Mouse (Mus musculus): Measurements from ENCODE around the gene Anxa7.

Anxa7 gene

GRCm38 (mm10) chr14:20479291-20480194, at the start of gene Anxa7:
Gene Anxa7, minus strand, starts transcription at chr14:20480133.
- DNase-seq (ENCODE audit: low read depth, low spot score): peak; percentile 85

GRCm38 (mm10) chr14:20529643-20530042, 49.7 kb upstream of the Anxa7 start:
- no peak for DNase-seq (ENCODE audit: low read depth, low spot score)

GRCm38 (mm10) chr14:20520179-20520578, 40.2 kb upstream of the Anxa7 start:
- no peak for DNase-seq (ENCODE audit: low read depth, low spot score)

- no peak for DNase-seq (ENCODE audit: low read depth, low spot score)
These were observed 28.5 kb upstream of the Anxa7 start for GRCm38 (mm10) chr14:20508424-20508823.

GRCm38 (mm10) chr14:20502966-20503365, 23.0 kb upstream of the Anxa7 start:
- peak; percentile 60 for DNase-seq (ENCODE audit: low read depth, low spot score)

GRCm38 (mm10) chr14:20499982-20500381, 20.0 kb upstream of the Anxa7 start:
- DNase-seq (ENCODE audit: low read depth, low spot score): no peak

GRCm38 (mm10) chr14:20496603-20497002, 16.7 kb upstream of the Anxa7 start, which contains the start of gene Mss51:
Gene Mss51, minus strand, starts transcription at chr14:20496901.
- no peak for DNase-seq (ENCODE audit: low read depth, low spot score)

GRCm38 (mm10) chr14:20486031-20486430, 6.1 kb upstream of the Anxa7 start:
- no peak for DNase-seq (ENCODE audit: low read depth, low spot score)

- DNase-seq (ENCODE audit: low read depth, low spot score): no peak
These were observed 2.3 kb upstream of the Anxa7 start for GRCm38 (mm10) chr14:20482051-20482751.

- DNase-seq (ENCODE audit: low read depth, low spot score): peak; percentile 37
These were observed 1.3 kb upstream of the Anxa7 start for GRCm38 (mm10) chr14:20481211-20481610.

GRCm38 (mm10) chr14:20480195-20480579, 254 bp upstream of the Anxa7 start:
- DNase-seq (ENCODE audit: low read depth, low spot score): no peak

GRCm38 (mm10) chr14:20478801-20479200, 1.1 kb downstream of the Anxa7 start:
- DNase-seq (ENCODE audit: low read depth, low spot score): peak; percentile 38

GRCm38 (mm10) chr14:20478385-20478784, 1.5 kb downstream of the Anxa7 start:
- no peak for DNase-seq (ENCODE audit: low read depth, low spot score)

- no peak for DNase-seq (ENCODE audit: low read depth, low spot score)
These were observed 2.5 kb downstream of the Anxa7 start for GRCm38 (mm10) chr14:20477261-20478025.

- DNase-seq (ENCODE audit: low read depth, low spot score): no peak
These were observed 19.7 kb downstream of the Anxa7 start for GRCm38 (mm10) chr14:20460216-20460615.

GRCm38 (mm10) chr14:20458378-20458777, 21.6 kb downstream of the Anxa7 start:
- no peak for DNase-seq (ENCODE audit: low read depth, low spot score)

GRCm38 (mm10) chr14:20452929-20453328, 27.0 kb downstream of the Anxa7 start:
- DNase-seq (ENCODE audit: low read depth, low spot score): no peak

GRCm38 (mm10) chr14:20451765-20452331, 28.1 kb downstream of the Anxa7 start, which contains the start of gene Cfap70:
Gene Cfap70, minus strand, starts transcription at chr14:20452226.
- DNase-seq (ENCODE audit: low read depth, low spot score): peak; percentile 76

GRCm38 (mm10) chr14:20451302-20451701, 28.6 kb downstream of the Anxa7 start:
- no peak for DNase-seq (ENCODE audit: low read depth, low spot score)

- no peak for DNase-seq (ENCODE audit: low read depth, low spot score)
These were observed 32.7 kb downstream of the Anxa7 start for GRCm38 (mm10) chr14:20447209-20447608.

GRCm38 (mm10) chr14:20442252-20442651, 37.7 kb downstream of the Anxa7 start:
- DNase-seq (ENCODE audit: low read depth, low spot score): no peak
